ENCODE assay signal across 23 mouse cellular contexts in genomic region chr8:102474192-102474591, GRCm38 (mm10).
A peak's percentile ranks its signal among the peaks of the same experiment; 100 is the strongest.
DNase-seq lines count a peak whose midpoint lies in the region; ATAC-seq and TF ChIP-seq lines count a peak whose summit lies in the region.
"Had no signal": no experiment of that assay in that cellular context is flagged by ENCODE, and none has a peak within 500 bp of the region (broad histone marks: within the 10 kb centered on the region; RNA-seq: fewer than 3 reads in every experiment).

No protein-coding gene starts in this region.

- H3K4me2 ChIP-seq in forebrain, postnatal 0 days (ENCODE audit: low read depth), result no peak overlapping the region
- H3K4me2 ChIP-seq: embryonic facial prominence, embryonic 12.5 days; embryonic facial prominence, embryonic 15.5 days; forebrain, embryonic 12.5 days; heart, embryonic 13.5 days; hindbrain, embryonic 12.5 days; hindbrain, embryonic 15.5 days had no signal

- no peak overlapping the region for H3K4me3 ChIP-seq in forebrain, postnatal 0 days (ENCODE audit: low read depth, low read length)
- no peak overlapping the region for H3K4me3 ChIP-seq in forebrain, embryonic 10.5 days
- H3K4me3 ChIP-seq: embryonic facial prominence, embryonic 12.5 days; embryonic facial prominence, embryonic 15.5 days; forebrain, embryonic 12.5 days; heart, adult 2 months; heart, embryonic 10.5 days; heart, embryonic 13.5 days; hindbrain, embryonic 12.5 days; hindbrain, embryonic 15.5 days had no signal

- no peaks in the 10 kb centered on the region for H3K27me3 ChIP-seq in forebrain, postnatal 0 days (ENCODE audit: insufficient read depth, low read length)
- H3K27me3 ChIP-seq in forebrain, embryonic 10.5 days (ENCODE audit: poor library complexity, severe bottlenecking), result no peaks in the 10 kb centered on the region
- H3K27me3 ChIP-seq: embryonic facial prominence, embryonic 12.5 days; embryonic facial prominence, embryonic 15.5 days; forebrain, embryonic 12.5 days; heart, embryonic 13.5 days; hindbrain, embryonic 12.5 days; hindbrain, embryonic 15.5 days had no signal

- WGBS in forebrain, postnatal 0 days, result 58% methylated on average over 2 of the region's 2 CpGs
- WGBS in forebrain, embryonic 10.5 days, result 84% methylated on average over 2 of the region's 2 CpGs

- H3K9ac ChIP-seq in forebrain, postnatal 0 days, result no peak overlapping the region
- H3K9ac ChIP-seq: embryonic facial prominence, embryonic 12.5 days; embryonic facial prominence, embryonic 15.5 days; forebrain, embryonic 12.5 days; heart, embryonic 13.5 days; hindbrain, embryonic 12.5 days; hindbrain, embryonic 15.5 days had no signal

- no peak overlapping the region for H3K27ac ChIP-seq in forebrain, postnatal 0 days (ENCODE audit: low read depth, low read length)
- H3K27ac ChIP-seq in forebrain, embryonic 10.5 days, result no peak overlapping the region
- H3K27ac ChIP-seq: embryonic facial prominence, embryonic 12.5 days; embryonic facial prominence, embryonic 15.5 days; forebrain, embryonic 12.5 days; heart, adult 2 months; heart, embryonic 10.5 days; heart, embryonic 13.5 days; hindbrain, embryonic 12.5 days; hindbrain, embryonic 15.5 days had no signal

- ATAC-seq in forebrain, postnatal 0 days, result peak; percentile 73
- ATAC-seq: CD4-positive, CD25-positive, alpha-beta regulatory T cell, adult 4 months; intestine, postnatal 0 days had no signal

- H3K9me3 ChIP-seq in forebrain, postnatal 0 days (ENCODE audit: low read length), result no peaks in the 10 kb centered on the region
- H3K9me3 ChIP-seq in forebrain, embryonic 10.5 days, result no peaks in the 10 kb centered on the region
- H3K9me3 ChIP-seq: embryonic facial prominence, embryonic 12.5 days; embryonic facial prominence, embryonic 15.5 days; forebrain, embryonic 12.5 days; heart, embryonic 10.5 days; heart, embryonic 13.5 days; hindbrain, embryonic 12.5 days; hindbrain, embryonic 15.5 days had no signal

- no peaks in the 10 kb centered on the region for H3K36me3 ChIP-seq in forebrain, postnatal 0 days (ENCODE audit: insufficient read depth)
- H3K36me3 ChIP-seq in forebrain, embryonic 10.5 days (replicated peaks), result no peaks in the 10 kb centered on the region
- H3K36me3 ChIP-seq: embryonic facial prominence, embryonic 12.5 days; embryonic facial prominence, embryonic 15.5 days; forebrain, embryonic 12.5 days; heart, embryonic 10.5 days; heart, embryonic 13.5 days; hindbrain, embryonic 12.5 days; hindbrain, embryonic 15.5 days had no signal

- H3K4me1 ChIP-seq in forebrain, postnatal 0 days (ENCODE audit: insufficient read depth), result no peaks in the 10 kb centered on the region
- H3K4me1 ChIP-seq in forebrain, embryonic 10.5 days, result no peaks in the 10 kb centered on the region
- H3K4me1 ChIP-seq: embryonic facial prominence, embryonic 12.5 days; embryonic facial prominence, embryonic 15.5 days; forebrain, embryonic 12.5 days; heart, embryonic 10.5 days; heart, embryonic 13.5 days; hindbrain, embryonic 12.5 days; hindbrain, embryonic 15.5 days had no signal

- intact Hi-C loops in heart, postnatal 10 days (cut with DNase I), result no loop called here

- DNase-seq in forebrain, postnatal 0 days, result peak; percentile 27
- no peak for DNase-seq in forebrain, embryonic 10.5 days (ENCODE audit: extremely low spot score, low spot score)
- peak; percentile 19 for DNase-seq in layer of hippocampus, adult 9-11 months
- no peak for DNase-seq in layer of hippocampus, adult 11-12 months (ENCODE audit: low spot score)
- DNase-seq in brain, embryonic 14.5 days (ENCODE audit: low read depth), result peak; percentile 45
- DNase-seq in heart, postnatal 10 days, result no peak
- DNase-seq: adrenal gland, adult 2 months; adrenal gland, postnatal 14 days; cerebellum, adult 18-20 months; cerebellum, adult 9-10 months; cerebellum, postnatal 14 days; gastrocnemius, postnatal 10 days; gastrocnemius, postnatal 36 days; heart, adult 2 months had no signal

- no peak for TF ChIP-seq POLR2A in brain, embryonic 14.5 days (IDR thresholded peaks at IDR 0.05; ENCODE audit: borderline replicate concordance, extremely low read depth, insufficient read depth, insufficient read length, poor library complexity, severe bottlenecking)

- no peak for TF ChIP-seq CTCF in forebrain, postnatal 0 days (IDR thresholded peaks at IDR 0.05; ENCODE audit: low read depth)
- TF ChIP-seq CTCF in brain, embryonic 14.5 days (IDR thresholded peaks at IDR 0.05; ENCODE audit: borderline replicate concordance, extremely low read depth, insufficient read depth, insufficient read length), result no peak

Comparison
In these comparisons a context has a peak if more than half of its experiments do, and no peak if none do; other contexts are left out.
1. DNase-seq: peak in forebrain, postnatal 0 days (single experiment), layer of hippocampus, adult 9-11 months (single experiment) and brain, embryonic 14.5 days (single experiment); none in forebrain, embryonic 10.5 days (single experiment), layer of hippocampus, adult 11-12 months (single experiment) and heart, postnatal 10 days (0 of 2).